Mouse (Mus musculus): ENCODE measurements around the gene Hira. TPM values are rescaled to one million over a fixed set of nuclear protein-coding genes. Genes with fewer than 3 reads are reported as not detected.
"Not testable (repeated sequence)": the region's sequence is repeated elsewhere in the genome, so short reads cannot be mapped to it uniquely, and the experiment has no call there.

Gene Hira
- polyA plus RNA-seq, 1 experiment from 2014 or later: 14.6 TPM

DNA sequence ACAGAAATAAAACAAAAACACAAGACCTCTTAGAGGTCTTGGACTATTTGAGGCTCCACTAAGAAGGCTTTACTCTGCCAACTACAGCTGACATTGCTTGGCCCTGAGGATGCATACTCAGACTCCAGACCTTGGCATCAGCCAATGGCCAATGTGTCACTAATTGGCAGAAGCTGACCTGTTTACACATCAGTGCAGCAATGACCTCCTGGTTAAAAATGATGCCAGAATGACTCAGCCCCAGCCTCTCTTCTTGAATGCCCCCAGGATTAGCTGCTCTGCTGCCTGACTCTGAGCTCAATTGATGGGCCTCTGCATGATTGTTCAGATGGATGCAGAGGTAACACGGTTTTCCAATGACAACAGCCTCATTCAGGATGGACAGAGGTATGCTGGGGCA lies 16.7 kb upstream of the Hira start:
- no peak overlapping the region for H3K27ac ChIP-seq (ENCODE audit: poor library complexity, severe bottlenecking)
- no peak overlapping the region for H3K4me2 ChIP-seq
- no peaks in the 10 kb centered on the region for H3K36me3 ChIP-seq
- WGBS: 55% methylated on average over 1 of the region's 1 CpGs
- no peaks in the 10 kb centered on the region for H3K27me3 ChIP-seq (replicated peaks)
- H3K9me3 ChIP-seq (replicated peaks): no peaks in the 10 kb centered on the region
- no peak overlapping the region for H3K4me3 ChIP-seq
- H3K4me1 ChIP-seq (replicated peaks): no peaks in the 10 kb centered on the region
- H3K9ac ChIP-seq: no peak overlapping the region
- ATAC-seq (ENCODE audit: insufficient number of reproducible peaks, low FRiP score): no peak

DNA sequence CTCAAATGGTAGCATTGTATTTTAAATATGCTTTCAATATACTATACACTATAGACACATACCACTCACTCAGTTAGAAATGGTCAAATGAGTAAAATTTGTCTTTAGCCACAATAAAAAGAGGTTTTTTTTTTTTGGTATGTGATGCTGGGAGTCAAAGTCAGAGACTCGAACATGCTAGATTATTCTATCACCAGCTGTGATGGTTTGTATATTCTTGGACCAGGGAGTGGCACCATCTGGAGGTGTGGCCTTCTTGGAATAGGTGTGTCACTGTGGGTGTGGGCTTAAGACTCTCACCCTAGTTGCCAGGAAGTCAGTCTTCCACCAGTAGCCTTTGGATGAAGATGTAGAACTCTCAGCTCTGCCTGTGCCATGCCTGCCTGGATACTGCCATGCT lies 6.3 kb upstream of the Hira start:
- H3K27ac ChIP-seq (ENCODE audit: poor library complexity, severe bottlenecking); ATAC-seq (ENCODE audit: insufficient number of reproducible peaks, low FRiP score): not testable (repeated sequence)
- 86% methylated on average over 1 of the region's 1 CpGs for WGBS

DNA sequence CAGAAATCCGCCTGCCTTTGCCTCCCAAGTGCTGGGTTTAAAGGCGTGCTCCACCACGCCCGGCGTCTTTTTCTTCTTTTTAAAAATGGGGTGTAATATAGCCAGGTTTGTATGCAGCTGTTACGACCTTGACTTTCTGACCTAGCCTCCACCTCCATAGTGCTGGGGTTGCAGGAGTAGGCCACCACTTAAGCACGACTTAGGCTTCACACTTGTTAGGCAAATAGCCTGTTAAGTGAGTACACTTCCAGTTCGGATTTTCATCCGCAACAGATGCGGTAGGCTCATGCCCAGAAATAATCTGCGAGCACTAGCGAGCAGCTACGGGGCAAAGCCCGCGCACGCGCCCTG lies 771 bp upstream of the Hira start:
- peak overlapping the region; percentile 84 for H3K27ac ChIP-seq (ENCODE audit: poor library complexity, severe bottlenecking)
- peak overlapping the region; percentile 94 for H3K9ac ChIP-seq
- no peak for ATAC-seq (ENCODE audit: insufficient number of reproducible peaks, low FRiP score)
- H3K4me2 ChIP-seq: peak overlapping the region; percentile 95
- peaks cover 13% of the 10 kb centered on the region for H3K4me1 ChIP-seq (replicated peaks)
- 2% methylated on average over 17 of the region's 17 CpGs for WGBS
- H3K27me3 ChIP-seq (replicated peaks): no peaks in the 10 kb centered on the region
- H3K4me3 ChIP-seq: peak overlapping the region; percentile 94
- H3K36me3 ChIP-seq: peaks cover 36% of the 10 kb centered on the region
- H3K9me3 ChIP-seq (replicated peaks): no peaks in the 10 kb centered on the region

More for the DNA sequence above, 6.3 kb upstream of the Hira start:
- H3K9me3 ChIP-seq (replicated peaks); H3K4me1 ChIP-seq (replicated peaks); H3K4me2 ChIP-seq; H3K9ac ChIP-seq; H3K4me3 ChIP-seq; H3K27me3 ChIP-seq (replicated peaks): not testable (repeated sequence)
- H3K36me3 ChIP-seq: peaks cover 44% of the 10 kb centered on the region

DNA sequence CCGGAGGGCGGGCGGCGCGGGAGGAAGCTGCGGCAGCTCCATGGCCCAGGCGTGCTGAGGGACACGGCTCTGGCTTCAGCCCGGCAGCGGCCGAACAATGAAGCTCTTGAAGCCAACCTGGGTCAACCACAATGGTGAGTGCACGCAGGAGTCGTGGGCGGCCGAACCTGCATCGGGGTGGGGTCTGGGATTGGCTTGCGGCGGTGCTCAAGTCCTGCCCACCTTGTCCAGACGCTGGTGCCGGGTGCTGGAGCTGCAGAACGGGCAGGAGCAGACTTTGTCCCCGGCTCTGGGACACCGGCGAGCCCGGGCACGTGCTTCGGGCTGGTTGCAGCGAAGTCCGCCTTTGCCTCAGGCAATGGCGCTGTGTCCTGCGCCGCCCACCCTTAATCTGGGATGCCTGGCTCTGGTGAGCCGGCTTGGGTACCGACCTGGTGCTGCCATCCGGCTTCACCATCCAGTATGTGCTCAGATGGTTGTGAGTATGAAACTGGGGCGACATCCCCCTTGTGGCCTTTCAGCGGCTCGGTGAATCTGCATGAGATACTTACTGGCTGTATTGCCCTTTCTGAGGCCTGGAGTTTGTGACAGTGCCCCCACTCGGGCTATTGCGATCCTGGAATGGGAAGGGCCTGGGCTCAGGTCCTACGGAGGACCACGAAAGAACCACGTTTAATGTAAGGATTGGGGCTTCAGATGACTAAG lies 701 bp downstream of the Hira start:
- Histone ChIP-seq H3K9ac (peak overlapping the region; percentile 94), H3K27ac (ENCODE audit: poor library complexity, severe bottlenecking) (peak overlapping the region; percentile 84), H3K4me3 (peak overlapping the region; percentile 94), H3K9me3 (replicated peaks) (no peaks in the 10 kb centered on the region), H3K4me1 (replicated peaks) (peaks cover 13% of the 10 kb centered on the region), H3K36me3 (peaks cover 21% of the 10 kb centered on the region), H3K27me3 (replicated peaks) (no peaks in the 10 kb centered on the region), H3K4me2 (peak overlapping the region; percentile 95)
- ATAC-seq (ENCODE audit: insufficient number of reproducible peaks, low FRiP score): peak; percentile 20
- WGBS: under 1% methylated on average over 43 of the region's 43 CpGs

DNA sequence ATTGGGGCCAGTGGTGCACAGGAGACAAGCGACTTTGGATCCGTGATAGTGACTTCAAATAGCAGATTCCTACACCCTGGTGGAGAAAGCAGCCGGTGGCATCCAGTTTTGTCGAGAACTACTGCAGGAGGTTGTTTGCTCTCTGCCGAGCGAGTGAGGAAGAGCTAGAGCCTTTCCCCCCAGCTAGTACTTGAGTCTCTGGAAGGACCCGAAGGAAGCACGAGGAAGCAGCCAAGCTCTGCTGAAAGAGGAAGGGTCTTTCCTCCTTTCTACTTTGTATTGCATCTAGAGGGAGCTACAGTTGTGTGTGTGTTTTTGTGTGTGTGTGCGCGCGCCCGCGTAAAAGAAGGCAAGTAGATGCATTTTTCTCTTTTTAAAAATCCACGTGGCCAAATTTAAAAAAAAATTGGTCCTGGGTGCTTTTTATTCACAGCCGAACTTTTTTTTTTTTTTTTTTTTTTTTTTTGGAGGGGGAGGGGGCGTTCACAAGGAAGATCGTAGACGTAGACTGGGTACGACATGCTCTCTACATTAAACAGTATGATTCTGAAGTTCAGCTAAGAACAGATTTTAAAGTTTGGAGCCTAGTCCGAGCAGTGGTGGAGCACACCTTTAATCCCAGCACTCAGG lies 1.4 kb downstream of the Hira start:
- H3K4me2 ChIP-seq: peak overlapping the region; percentile 95
- H3K9ac ChIP-seq: peak overlapping the region; percentile 94
- peaks cover 13% of the 10 kb centered on the region for H3K4me1 ChIP-seq (replicated peaks)
- H3K27me3 ChIP-seq (replicated peaks): no peaks in the 10 kb centered on the region
- peak overlapping the region; percentile 94 for H3K4me3 ChIP-seq
- H3K27ac ChIP-seq (ENCODE audit: poor library complexity, severe bottlenecking): peak overlapping the region; percentile 84
- peaks cover 15% of the 10 kb centered on the region for H3K36me3 ChIP-seq
- 22% methylated on average over 20 of the region's 20 CpGs for WGBS
- no peak for ATAC-seq (ENCODE audit: insufficient number of reproducible peaks, low FRiP score)
- no peaks in the 10 kb centered on the region for H3K9me3 ChIP-seq (replicated peaks)

DNA sequence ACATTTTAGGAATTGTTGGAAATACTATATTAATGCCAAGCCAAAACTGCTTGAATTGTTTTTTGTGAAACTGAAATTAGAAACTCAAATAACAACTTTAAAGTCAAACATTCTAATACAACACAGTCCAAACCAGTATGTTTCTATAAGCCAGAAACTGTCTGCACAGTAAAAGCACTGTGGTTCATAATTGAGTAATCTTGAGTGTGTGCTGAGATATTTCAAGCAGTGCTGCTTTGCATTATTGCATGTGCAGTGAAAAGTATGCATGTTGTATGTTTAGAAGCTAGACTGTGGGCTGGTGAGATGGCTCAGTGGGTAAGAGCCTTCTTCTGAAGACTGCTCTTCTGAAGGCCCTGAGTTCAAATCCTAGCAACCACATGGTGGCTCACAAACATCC lies 7.2 kb downstream of the Hira start:
- Histone ChIP-seq H3K4me1 (replicated peaks) (peaks cover 6% of the 10 kb centered on the region; the same call in 1 of the 2 replicates), H3K27me3 (replicated peaks) (no peaks in the 10 kb centered on the region), H3K36me3 (peaks cover 11% of the 10 kb centered on the region; the same call in 1 of the 2 replicates), H3K4me3 (no peak overlapping the region), H3K4me2 (no peak overlapping the region), H3K27ac (ENCODE audit: poor library complexity, severe bottlenecking) (no peak overlapping the region), H3K9me3 (replicated peaks) (no peaks in the 10 kb centered on the region), H3K9ac (no peak overlapping the region)
- ATAC-seq (ENCODE audit: insufficient number of reproducible peaks, low FRiP score): no peak

DNA sequence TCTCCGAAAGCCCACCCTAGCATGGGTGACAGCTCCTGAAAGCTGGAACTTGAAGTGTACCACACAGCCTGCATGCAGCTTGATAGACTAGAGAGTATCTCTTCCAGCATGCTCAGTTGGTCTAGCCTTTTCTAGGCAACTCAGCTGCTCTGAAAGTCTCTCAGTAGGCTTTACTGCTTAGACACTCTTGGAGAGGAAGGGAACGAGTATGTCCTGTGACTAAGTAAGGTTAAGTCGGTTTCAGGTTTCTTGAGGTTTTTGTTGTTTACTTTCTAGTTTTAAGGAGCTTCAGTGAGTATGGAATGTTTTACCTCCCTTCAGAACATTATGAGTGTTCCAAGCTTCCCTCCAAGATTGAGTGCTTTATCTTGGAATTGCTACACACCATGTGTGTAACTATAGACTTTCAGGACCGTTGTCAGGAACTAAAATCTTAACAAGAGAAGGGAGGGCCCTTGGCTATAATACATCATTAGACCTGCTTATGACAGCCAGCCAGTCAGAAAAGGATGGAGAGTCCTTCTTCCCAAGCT lies 17.1 kb downstream of the Hira start:
- H3K27me3 ChIP-seq (replicated peaks): no peaks in the 10 kb centered on the region
- 85% methylated on average over 4 of the region's 4 CpGs for WGBS

DNA sequence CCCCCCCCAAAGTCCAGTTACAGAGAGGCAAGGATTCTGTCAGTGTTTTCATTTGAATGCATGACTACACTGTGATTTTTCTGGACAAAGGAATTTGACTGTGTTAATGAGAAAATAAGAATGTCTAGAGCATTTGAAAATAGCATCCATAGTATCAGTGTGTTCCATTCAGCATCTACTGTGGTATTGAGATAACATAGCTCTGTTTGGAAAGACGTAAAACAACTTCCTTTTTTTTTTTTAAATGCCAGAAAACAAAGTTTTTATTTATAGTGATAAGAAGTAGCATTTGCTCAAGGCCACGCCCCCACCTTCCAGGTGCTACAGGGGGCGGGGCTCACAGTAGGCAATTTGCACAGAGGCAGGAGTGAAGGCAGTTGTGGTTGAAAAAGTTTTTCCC lies 18.4 kb downstream of the Hira start:
- H3K27me3 ChIP-seq (replicated peaks): no peaks in the 10 kb centered on the region
- peaks cover 17% of the 10 kb centered on the region for H3K4me1 ChIP-seq (replicated peaks)
- 69% methylated on average over 3 of the region's 3 CpGs for WGBS
- H3K4me3 ChIP-seq: no peak overlapping the region
- no peaks in the 10 kb centered on the region for H3K9me3 ChIP-seq (replicated peaks)
- H3K27ac ChIP-seq (ENCODE audit: poor library complexity, severe bottlenecking): no peak overlapping the region
- no peak overlapping the region for H3K4me2 ChIP-seq
- no peak for ATAC-seq (ENCODE audit: insufficient number of reproducible peaks, low FRiP score)
- H3K36me3 ChIP-seq: peaks cover 33% of the 10 kb centered on the region
- no peak overlapping the region for H3K9ac ChIP-seq

More for the DNA sequence above, 17.1 kb downstream of the Hira start:
- ATAC-seq (ENCODE audit: insufficient number of reproducible peaks, low FRiP score): no peak
- Histone ChIP-seq H3K4me3 (no peak overlapping the region), H3K9ac (no peak overlapping the region), H3K4me2 (no peak overlapping the region), H3K36me3 (peaks cover 21% of the 10 kb centered on the region), H3K9me3 (replicated peaks) (no peaks in the 10 kb centered on the region), H3K4me1 (replicated peaks) (peaks cover 22% of the 10 kb centered on the region), H3K27ac (ENCODE audit: poor library complexity, severe bottlenecking) (no peak overlapping the region)

DNA sequence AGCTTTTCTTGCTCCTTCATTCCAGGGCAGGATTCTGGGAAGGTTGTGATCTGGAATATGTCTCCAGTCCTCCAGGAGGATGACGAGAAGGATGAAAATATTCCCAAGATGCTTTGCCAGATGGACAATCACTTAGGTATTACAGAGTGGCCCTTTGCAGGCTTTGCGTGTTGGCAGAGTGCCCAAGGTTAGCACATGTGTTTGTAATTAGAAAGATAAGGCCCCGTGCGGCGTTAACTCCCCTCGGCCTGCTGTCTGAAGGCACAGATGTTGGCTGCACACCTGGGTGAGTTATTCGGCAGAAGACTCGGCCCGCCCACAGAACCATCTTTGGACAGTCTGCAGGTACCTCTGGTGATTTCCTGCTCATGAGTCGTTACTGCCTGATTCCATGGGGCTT lies 19.6 kb downstream of the Hira start:
- H3K4me3 ChIP-seq: no peak overlapping the region
- H3K36me3 ChIP-seq: peaks cover 42% of the 10 kb centered on the region
- no peak for ATAC-seq (ENCODE audit: insufficient number of reproducible peaks, low FRiP score)
- no peak overlapping the region for H3K4me2 ChIP-seq
- 55% methylated on average over 10 of the region's 10 CpGs for WGBS
- H3K27me3 ChIP-seq (replicated peaks): no peaks in the 10 kb centered on the region
- H3K9me3 ChIP-seq (replicated peaks): no peaks in the 10 kb centered on the region
- no peak overlapping the region for H3K27ac ChIP-seq (ENCODE audit: poor library complexity, severe bottlenecking)
- H3K4me1 ChIP-seq (replicated peaks): peaks cover 15% of the 10 kb centered on the region
- H3K9ac ChIP-seq: no peak overlapping the region

DNA sequence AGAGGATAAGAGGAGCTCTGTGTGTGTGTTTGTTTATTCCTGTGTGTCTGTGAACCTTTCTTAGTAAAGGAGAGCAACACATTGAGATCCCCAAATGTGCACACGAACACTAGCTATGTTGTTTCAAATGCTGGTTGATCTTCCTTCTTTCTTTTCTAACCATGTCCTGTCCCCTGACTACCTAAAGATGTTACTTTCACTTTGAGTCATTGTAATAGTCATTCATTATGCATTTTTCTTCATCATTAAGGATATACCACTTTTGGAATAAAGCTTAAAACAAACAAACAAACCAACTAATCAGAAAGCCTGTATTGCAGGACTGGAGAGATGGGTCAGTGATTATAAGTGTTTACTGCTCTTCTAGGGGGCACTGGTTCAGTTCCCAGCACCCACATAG lies 28.8 kb downstream of the Hira start:
- H3K4me2 ChIP-seq: no peak overlapping the region
- H3K27me3 ChIP-seq (replicated peaks): no peaks in the 10 kb centered on the region
- no peaks in the 10 kb centered on the region for H3K9me3 ChIP-seq (replicated peaks)
- no peaks in the 10 kb centered on the region for H3K4me1 ChIP-seq (replicated peaks)
- H3K9ac ChIP-seq: no peak overlapping the region
- 84% methylated on average over 1 of the region's 1 CpGs for WGBS
- H3K4me3 ChIP-seq: no peak overlapping the region
- peaks cover 60% of the 10 kb centered on the region for H3K36me3 ChIP-seq
- no peak for ATAC-seq (ENCODE audit: insufficient number of reproducible peaks, low FRiP score)
- no peak overlapping the region for H3K27ac ChIP-seq (ENCODE audit: poor library complexity, severe bottlenecking)

DNA sequence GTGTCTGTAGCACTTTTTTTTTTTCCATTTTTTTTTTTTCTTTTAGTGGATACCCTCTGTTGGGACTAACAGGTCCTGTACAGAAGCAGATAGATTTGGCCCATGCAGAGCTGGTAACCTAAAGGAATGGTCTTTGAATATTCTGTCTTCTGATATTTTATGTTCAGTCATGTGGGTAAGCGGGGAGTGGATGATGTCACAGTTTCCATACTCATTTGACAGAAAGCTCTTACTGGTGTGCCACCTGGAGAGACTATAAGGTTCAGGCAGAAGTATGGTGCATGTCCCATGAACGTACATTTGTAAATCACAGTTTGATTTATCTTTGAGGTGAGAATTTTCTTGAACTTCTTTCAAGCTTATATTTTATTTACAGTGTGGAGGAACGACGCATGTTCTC lies 39.2 kb downstream of the Hira start:
- Histone ChIP-seq H3K27me3 (replicated peaks) (no peaks in the 10 kb centered on the region), H3K27ac (ENCODE audit: poor library complexity, severe bottlenecking) (no peak overlapping the region), H3K4me2 (no peak overlapping the region), H3K4me1 (replicated peaks) (no peaks in the 10 kb centered on the region), H3K9me3 (replicated peaks) (no peaks in the 10 kb centered on the region), H3K36me3 (peaks cover 75% of the 10 kb centered on the region), H3K4me3 (no peak overlapping the region), H3K9ac (no peak overlapping the region)
- 90% methylated on average over 4 of the region's 4 CpGs for whole genome bisulfite sequencing
- no peak for ATAC-seq (ENCODE audit: insufficient number of reproducible peaks, low FRiP score)
